Mouse (Mus musculus) gastrocnemius, adult 2 months (tissue): ENCODE data around the gene Gde1. TPM values are rescaled to one million over a fixed set of nuclear protein-coding genes. Genes with fewer than 3 reads are reported as not detected.

Experiments
- DNase-seq: peaks from one replicate; pipeline ENCODE4 v3.0.0; 2022
- H3K27ac ChIP-seq: fragments of 200-600 bp; 2 replicates; pipeline ENCODE4 v1.8.1; 2022; ENCODE audit warnings: mild to moderate bottlenecking
- H3K4me3 ChIP-seq: fragments of 200-600 bp; 2 replicates; pipeline ENCODE4 v1.8.1; 2022; ENCODE audit warnings: mild to moderate bottlenecking, moderate library complexity
- CTCF ChIP-seq: fragments of 200-600 bp; IDR thresholded peaks from 2 replicates; pipeline ENCODE4 v1.8.1; 2022; ENCODE audit warnings: antibody characterized with exemption, mild to moderate bottlenecking, moderate library complexity
- intact Hi-C: fragments of 180-260 bp; cut with DNase I; formaldehyde crosslinking; loops from one replicate; pipeline ENCODE4 v1.15.1; 2025
- total RNA-seq, 2 experiments: library from RNA; stranded (reverse); gene quantifications; 2 replicates each; pipeline ENCODE4 v1.2.3; 2021

The Gde1 gene
- total RNA-seq, 2 experiments from 2014 or later = 41.3 to 45.0 TPM

GRCm38 (mm10) chr7:118703144-118703561, 2.4 kb downstream of the Gde1 start:
- no peak for TF ChIP-seq CTCF
- Histone ChIP-seq H3K4me3 (no peak overlapping the region), H3K27ac (no peak overlapping the region)
- intact Hi-C loops = no loop called here
- DNase-seq = no peak

GRCm38 (mm10) chr7:118698882-118699281, 6.7 kb downstream of the Gde1 start:
- Histone ChIP-seq H3K4me3 (no peak overlapping the region), H3K27ac (no peak overlapping the region)
- no peak for TF ChIP-seq CTCF
- DNase-seq = no peak
- intact Hi-C loops = no loop called here

DNA sequence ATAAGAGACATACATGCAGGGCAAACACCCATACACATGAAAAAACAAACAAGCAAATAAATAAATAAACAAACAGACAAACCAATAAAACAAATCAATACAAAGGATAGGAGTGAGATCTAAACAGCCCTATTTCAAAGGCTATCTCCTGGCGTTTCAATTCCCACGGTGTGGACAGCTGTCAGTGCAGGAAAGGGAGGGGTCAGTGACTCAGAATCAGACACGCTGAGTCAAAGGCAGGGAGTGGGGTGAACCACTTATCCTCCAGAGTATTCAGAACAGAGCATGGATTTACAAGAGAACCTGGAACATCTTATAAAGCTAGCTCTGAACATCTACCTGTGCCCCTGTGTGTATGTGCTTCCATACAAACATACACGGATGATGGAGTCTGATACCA, 8.4 kb downstream of the Gde1 start:
- no peak for DNase-seq
- intact Hi-C loops = no loop called here
- no peak for TF ChIP-seq CTCF
- Histone ChIP-seq H3K4me3 (no peak overlapping the region), H3K27ac (no peak overlapping the region)

DNA sequence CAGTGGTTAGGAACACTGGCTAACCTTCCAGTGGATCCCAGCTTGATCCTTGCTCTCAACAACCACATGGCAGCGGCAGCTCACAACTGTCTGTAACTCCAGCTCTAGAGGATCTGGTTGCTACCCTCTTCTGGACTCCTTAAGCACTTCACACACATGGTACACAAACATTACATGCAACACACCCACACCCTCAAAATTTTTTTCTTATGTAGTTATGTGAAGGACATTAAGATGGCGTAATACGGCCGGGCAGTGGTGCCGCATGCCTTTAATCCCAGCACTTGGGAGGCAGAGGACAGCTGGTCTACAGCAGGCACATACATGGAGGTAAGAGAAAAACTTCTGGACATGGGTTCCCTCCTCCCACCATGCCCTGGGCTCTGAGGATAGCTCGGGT, 9.4 kb downstream of the Gde1 start:
- intact Hi-C loops = no loop called here
- no peak for DNase-seq

DNA sequence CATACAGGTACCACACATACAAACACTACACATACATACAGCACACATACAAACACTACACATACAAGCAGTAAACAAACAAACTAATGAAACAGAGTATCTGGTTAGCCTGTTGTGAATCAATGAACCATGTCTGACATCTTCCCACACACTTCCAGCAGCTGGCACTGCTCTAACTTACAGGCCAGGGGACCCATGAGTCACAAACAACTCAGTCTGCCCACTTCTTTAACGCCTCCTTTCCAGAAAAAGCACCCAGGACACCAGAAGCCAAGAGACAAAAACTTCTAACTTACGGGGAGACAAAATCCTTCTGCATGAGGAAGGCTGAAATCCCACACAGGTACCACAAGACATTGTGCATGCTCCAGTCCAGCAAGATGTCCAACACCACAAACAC, 14.3 kb downstream of the Gde1 start:
- intact Hi-C loops = no loop called here
- no peak for DNase-seq
- H3K4me3 ChIP-seq = no peak overlapping the region
- H3K27ac ChIP-seq = no peak overlapping the region
- no peak for TF ChIP-seq CTCF

More for the DNA sequence above, 9.4 kb downstream of the Gde1 start:
- Histone ChIP-seq H3K4me3 (no peak overlapping the region), H3K27ac (no peak overlapping the region)
- TF ChIP-seq CTCF = no peak

- no peak overlapping the region for H3K4me3 ChIP-seq
- TF ChIP-seq CTCF = no peak
- intact Hi-C loops = loop anchor here (10.0 kb wide), 1 partner anchor 384 kb away; no protein-coding TSS in a partner anchor
- H3K27ac ChIP-seq = peak overlapping the region; percentile 16; the same call in 1 of the 2 replicates
- DNase-seq = no peak
Observed at GRCm38 (mm10) chr7:118689088-118689487, 16.5 kb downstream of the Gde1 start.

DNA sequence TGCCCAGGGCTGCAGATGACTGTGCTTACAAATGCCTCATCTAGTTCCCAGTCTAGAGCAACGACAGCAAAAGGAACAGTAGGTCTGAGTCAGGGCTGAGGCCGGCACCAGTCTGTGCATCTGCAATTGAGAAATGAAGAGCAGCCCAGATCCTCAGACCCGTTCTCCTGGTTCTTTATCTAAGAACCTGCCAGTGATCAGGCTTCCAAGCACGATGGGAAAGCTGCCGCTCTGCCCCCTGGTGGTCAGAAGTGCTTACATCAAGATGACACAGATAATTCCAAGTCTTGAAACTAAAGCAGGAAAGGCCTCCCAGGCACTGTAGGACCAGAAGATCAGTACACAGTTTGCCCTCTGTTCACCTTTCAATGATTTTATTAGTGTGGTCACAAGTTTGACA, 17.4 kb downstream of the Gde1 start:
- peak overlapping the region; percentile 16; the same call in 1 of the 2 replicates for H3K27ac ChIP-seq
- H3K4me3 ChIP-seq = no peak overlapping the region
- TF ChIP-seq CTCF = peak; percentile 89
- DNase-seq = peak; percentile 86
- intact Hi-C loops = loop anchor here (1.0 to 10.0 kb wide), 2 partner anchors 93 to 383 kb away; no protein-coding TSS in a partner anchor

DNA sequence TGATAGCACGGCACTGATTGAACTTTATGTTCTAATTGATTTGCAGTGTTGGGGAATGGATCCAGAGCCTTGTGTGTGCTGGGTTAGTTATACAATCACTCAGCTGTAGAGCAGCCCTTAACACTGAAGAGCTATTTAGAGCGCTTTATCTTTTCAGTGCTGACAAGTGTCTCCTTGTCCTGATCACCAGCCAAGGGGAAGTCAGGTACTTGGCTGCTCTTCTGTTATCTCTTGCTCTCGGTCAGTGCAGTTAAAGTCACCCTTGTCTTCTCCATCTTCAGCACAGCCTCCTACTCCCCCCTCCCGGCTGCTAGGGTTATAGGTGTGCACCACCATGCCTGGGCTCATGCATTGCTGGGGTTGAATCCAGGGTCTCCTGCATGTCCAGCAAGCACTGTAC, 28.8 kb downstream of the Gde1 start:
- intact Hi-C loops = no loop called here
- Histone ChIP-seq H3K4me3 (no peak overlapping the region), H3K27ac (no peak overlapping the region)
- no peak for DNase-seq
- no peak for TF ChIP-seq CTCF

DNA sequence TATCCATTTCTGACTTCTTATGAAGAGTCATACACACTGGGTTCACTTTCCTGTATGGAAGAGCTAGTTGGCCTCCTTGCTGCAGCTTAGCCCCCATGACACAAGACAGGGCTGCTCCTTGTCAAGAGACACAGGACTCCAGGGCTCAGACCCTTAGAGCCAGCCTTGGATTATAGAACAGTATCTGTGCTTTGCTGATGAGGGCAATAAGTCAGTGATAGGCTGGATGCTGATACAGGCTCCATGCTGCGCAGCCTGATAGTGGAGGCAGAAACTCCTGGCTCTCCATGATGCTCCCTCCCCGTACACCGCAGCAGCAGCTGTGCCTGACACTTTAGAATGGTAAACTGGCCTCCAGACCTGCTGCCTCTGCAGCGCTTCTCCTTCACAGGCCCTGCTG, 35.4 kb downstream of the Gde1 start:
- Histone ChIP-seq H3K4me3 (no peak overlapping the region), H3K27ac (no peak overlapping the region)
- no peak for TF ChIP-seq CTCF
- no peak for DNase-seq
- intact Hi-C loops = no loop called here

GRCm38 (mm10) chr7:118667773-118668172, 37.8 kb downstream of the Gde1 start:
- no peak for DNase-seq
- TF ChIP-seq CTCF = no peak
- Histone ChIP-seq H3K4me3 (no peak overlapping the region), H3K27ac (no peak overlapping the region)
- intact Hi-C loops = no loop called here

DNA sequence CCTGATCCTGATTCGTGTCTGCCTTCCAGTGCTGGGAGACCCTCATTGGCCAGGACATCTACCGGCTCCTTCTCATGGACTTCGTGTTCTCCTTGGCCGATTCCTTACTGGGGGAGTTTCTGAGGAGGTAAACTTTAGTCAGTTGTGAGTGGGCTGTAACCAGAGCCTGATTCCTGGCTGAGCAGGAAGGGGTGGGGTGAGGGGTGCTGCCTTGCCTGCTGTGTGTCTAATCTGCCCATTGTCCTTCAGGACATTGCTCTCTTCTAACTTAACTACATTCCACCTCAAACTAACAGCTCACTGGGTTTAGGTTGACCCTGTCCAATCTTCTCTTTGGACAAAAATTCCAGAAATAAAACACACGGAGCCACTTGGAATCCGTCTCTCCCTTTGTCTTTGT, 48.8 kb downstream of the Gde1 start:
- Histone ChIP-seq H3K4me3 (no peak overlapping the region), H3K27ac (no peak overlapping the region)
- intact Hi-C loops = no loop called here
- no peak for DNase-seq
- no peak for TF ChIP-seq CTCF

GRCm38 (mm10) chr7:118652572-118653295, 52.8 kb downstream of the Gde1 start:
- Histone ChIP-seq H3K4me3 (no peak overlapping the region), H3K27ac (no peak overlapping the region)
- intact Hi-C loops = no loop called here
- DNase-seq = no peak
- no peak for TF ChIP-seq CTCF

GRCm38 (mm10) chr7:118650891-118651290, 54.7 kb downstream of the Gde1 start:
- no peak for TF ChIP-seq CTCF

DNA sequence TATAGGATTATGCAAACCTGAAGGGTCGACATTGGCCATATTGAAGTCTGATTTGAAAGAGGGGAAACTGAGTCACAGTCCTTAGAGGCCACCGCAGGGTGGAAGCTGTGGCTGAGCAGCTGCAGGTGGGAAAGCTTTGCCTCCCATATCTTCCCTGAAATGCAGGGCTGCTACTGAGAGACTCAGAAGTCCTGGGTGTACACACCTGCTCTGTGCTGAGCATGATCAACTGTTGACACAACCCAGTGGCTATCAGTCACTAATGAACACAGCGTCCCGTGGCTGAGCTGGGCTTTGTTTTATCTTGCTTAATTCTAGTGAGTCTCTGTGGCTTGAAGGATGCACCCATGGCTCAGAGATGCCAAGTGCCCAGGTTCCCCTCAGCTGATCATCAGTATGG, 55.5 kb downstream of the Gde1 start:
- H3K4me3 ChIP-seq = no peak overlapping the region
- no peak for TF ChIP-seq CTCF
- DNase-seq = no peak
- H3K27ac ChIP-seq = no peak overlapping the region
- intact Hi-C loops = no loop called here

More at GRCm38 (mm10) chr7:118650891-118651290, 54.7 kb downstream of the Gde1 start:
- Histone ChIP-seq H3K4me3 (no peak overlapping the region), H3K27ac (no peak overlapping the region)
- no peak for DNase-seq
- intact Hi-C loops = no loop called here
